Mouse (Mus musculus): ENCODE results near the gene Utp6. TPM values are rescaled to one million over a fixed set of nuclear protein-coding genes. Genes with fewer than 3 reads are reported as not detected.

The Utp6 gene
- polyA plus RNA-seq, 1 experiment = 0.96 TPM

GRCm38 (mm10) chr11:79901146-79901545 lies 61.0 kb downstream of the Utp6 start:
- Histone ChIP-seq H3K4me3 (ENCODE audit: low read depth, low read length) (no peak overlapping the region), H3K27me3 (ENCODE audit: control insufficient read depth, insufficient read depth, low read length) (no peaks in the 10 kb centered on the region), H3K27ac (ENCODE audit: insufficient read depth, low read depth, low read length) (no peak overlapping the region), H3K4me1 (ENCODE audit: control insufficient read depth, insufficient read depth, insufficient read length, low read length) (no peaks in the 10 kb centered on the region), H3K36me3 (ENCODE audit: control insufficient read depth, insufficient read depth, low read length) (no peaks in the 10 kb centered on the region)
- TF ChIP-seq CTCF (IDR thresholded peaks at IDR 0.05; ENCODE audit: extremely low read depth, insufficient read length, insufficient replicate concordance, low read depth, low read length) = no peak
- TF ChIP-seq POLR2A (IDR thresholded peaks at IDR 0.05; ENCODE audit: low read depth, low read length) = no peak
- 84% methylated on average over 6 of the region's 6 CpGs for WGBS

GRCm38 (mm10) chr11:79892259-79892658 lies 69.9 kb downstream of the Utp6 start:
- Histone ChIP-seq H3K36me3 (ENCODE audit: control insufficient read depth, insufficient read depth, low read length) (no peaks in the 10 kb centered on the region), H3K4me1 (ENCODE audit: control insufficient read depth, insufficient read depth, insufficient read length, low read length) (no peaks in the 10 kb centered on the region), H3K4me3 (ENCODE audit: low read depth, low read length) (no peak overlapping the region), H3K27me3 (ENCODE audit: control insufficient read depth, insufficient read depth, low read length) (no peaks in the 10 kb centered on the region), H3K27ac (ENCODE audit: insufficient read depth, low read depth, low read length) (no peak overlapping the region)
- WGBS = 90% methylated on average over 6 of the region's 6 CpGs
- TF ChIP-seq CTCF (IDR thresholded peaks at IDR 0.05; ENCODE audit: extremely low read depth, insufficient read length, insufficient replicate concordance, low read depth, low read length) (no peak), POLR2A (IDR thresholded peaks at IDR 0.05; ENCODE audit: low read depth, low read length) (no peak)

GRCm38 (mm10) chr11:79890822-79891221 lies 71.4 kb downstream of the Utp6 start:
- Histone ChIP-seq H3K27me3 (ENCODE audit: control insufficient read depth, insufficient read depth, low read length) (no peaks in the 10 kb centered on the region), H3K4me1 (ENCODE audit: control insufficient read depth, insufficient read depth, insufficient read length, low read length) (no peaks in the 10 kb centered on the region; the same call in 1 of the 2 replicates), H3K4me3 (ENCODE audit: low read depth, low read length) (no peak overlapping the region), H3K27ac (ENCODE audit: insufficient read depth, low read depth, low read length) (no peak overlapping the region), H3K36me3 (ENCODE audit: control insufficient read depth, insufficient read depth, low read length) (no peaks in the 10 kb centered on the region)
- WGBS = 65% methylated on average over 2 of the region's 2 CpGs
- TF ChIP-seq POLR2A (IDR thresholded peaks at IDR 0.05; ENCODE audit: low read depth, low read length) (no peak), CTCF (IDR thresholded peaks at IDR 0.05; ENCODE audit: extremely low read depth, insufficient read length, insufficient replicate concordance, low read depth, low read length) (no peak)

- TF ChIP-seq CTCF (IDR thresholded peaks at IDR 0.05; ENCODE audit: extremely low read depth, insufficient read length, insufficient replicate concordance, low read depth, low read length) (no peak), POLR2A (IDR thresholded peaks at IDR 0.05; ENCODE audit: low read depth, low read length) (no peak)
- Histone ChIP-seq H3K27ac (ENCODE audit: insufficient read depth, low read depth, low read length) (no peak overlapping the region), H3K4me3 (ENCODE audit: low read depth, low read length) (no peak overlapping the region), H3K4me1 (ENCODE audit: control insufficient read depth, insufficient read depth, insufficient read length, low read length) (no peaks in the 10 kb centered on the region; the same call in 1 of the 2 replicates), H3K27me3 (ENCODE audit: control insufficient read depth, insufficient read depth, low read length) (no peaks in the 10 kb centered on the region), H3K36me3 (ENCODE audit: control insufficient read depth, insufficient read depth, low read length) (no peaks in the 10 kb centered on the region)
- WGBS = 100% methylated on average over 1 of the region's 1 CpGs
Measured at GRCm38 (mm10) chr11:79886961-79887360, 75.2 kb downstream of the Utp6 start.

- Histone ChIP-seq H3K27me3 (ENCODE audit: control insufficient read depth, insufficient read depth, low read length) (no peaks in the 10 kb centered on the region), H3K4me1 (ENCODE audit: control insufficient read depth, insufficient read depth, insufficient read length, low read length) (no peaks in the 10 kb centered on the region; the same call in 1 of the 2 replicates), H3K36me3 (ENCODE audit: control insufficient read depth, insufficient read depth, low read length) (no peaks in the 10 kb centered on the region), H3K27ac (ENCODE audit: insufficient read depth, low read depth, low read length) (peak overlapping the region; percentile 8), H3K4me3 (ENCODE audit: low read depth, low read length) (no peak overlapping the region)
- 29% methylated on average over 1 of the region's 1 CpGs for WGBS
- TF ChIP-seq CTCF (IDR thresholded peaks at IDR 0.05; ENCODE audit: extremely low read depth, insufficient read length, insufficient replicate concordance, low read depth, low read length) (no peak), POLR2A (IDR thresholded peaks at IDR 0.05; ENCODE audit: low read depth, low read length) (no peak)
Measured at GRCm38 (mm10) chr11:79886395-79886794, 75.8 kb downstream of the Utp6 start.

GRCm38 (mm10) chr11:79885713-79886393 lies 76.3 kb downstream of the Utp6 start:
- 18% methylated on average over 13 of the region's 13 CpGs for WGBS
- no peaks in the 10 kb centered on the region for H3K36me3 ChIP-seq (ENCODE audit: control insufficient read depth, insufficient read depth, low read length)
- no peak overlapping the region for H3K4me3 ChIP-seq (ENCODE audit: low read depth, low read length)
- peak overlapping the region; percentile 8 for H3K27ac ChIP-seq (ENCODE audit: insufficient read depth, low read depth, low read length)
- TF ChIP-seq POLR2A (IDR thresholded peaks at IDR 0.05; ENCODE audit: low read depth, low read length) (no peak), CTCF (IDR thresholded peaks at IDR 0.05; ENCODE audit: extremely low read depth, insufficient read length, insufficient replicate concordance, low read depth, low read length) (no peak)
- H3K4me1 ChIP-seq (ENCODE audit: control insufficient read depth, insufficient read depth, insufficient read length, low read length) = no peaks in the 10 kb centered on the region; the same call in 1 of the 2 replicates
- H3K27me3 ChIP-seq (ENCODE audit: control insufficient read depth, insufficient read depth, low read length) = no peaks in the 10 kb centered on the region

- H3K36me3 ChIP-seq (ENCODE audit: control insufficient read depth, insufficient read depth, low read length) = no peaks in the 10 kb centered on the region
- TF ChIP-seq POLR2A (IDR thresholded peaks at IDR 0.05; ENCODE audit: low read depth, low read length) = no peak
- no peak for TF ChIP-seq CTCF (IDR thresholded peaks at IDR 0.05; ENCODE audit: extremely low read depth, insufficient read length, insufficient replicate concordance, low read depth, low read length)
- no peaks in the 10 kb centered on the region; the same call in 1 of the 2 replicates for H3K4me1 ChIP-seq (ENCODE audit: control insufficient read depth, insufficient read depth, insufficient read length, low read length)
- WGBS = 82% methylated on average over 6 of the region's 6 CpGs
- no peak overlapping the region for H3K4me3 ChIP-seq (ENCODE audit: low read depth, low read length)
- no peaks in the 10 kb centered on the region for H3K27me3 ChIP-seq (ENCODE audit: control insufficient read depth, insufficient read depth, low read length)
- H3K27ac ChIP-seq (ENCODE audit: insufficient read depth, low read depth, low read length) = no peak overlapping the region
Measured at GRCm38 (mm10) chr11:79884784-79885183, 77.4 kb downstream of the Utp6 start.

Other genes with a start within 250 kb of the Utp6 start
- gene Suz12, start 30.7 kb upstream of the Utp6 start, polyA plus RNA-seq (2012; rRNA removed) = 0.93 and 2.0 TPM in 2 replicates
- gene Crlf3, start 118.6 kb upstream of the Utp6 start, polyA plus RNA-seq (2012; rRNA removed) = 3.7 and 9.4 TPM in 2 replicates
- gene Atad5, start 127.0 kb upstream of the Utp6 start, polyA plus RNA-seq (2012; rRNA removed) = 0.10 and 0.18 TPM in 2 replicates
- 0.60 and 1.1 TPM in 2 replicates for gene Tefm, start 179.8 kb upstream of the Utp6 start, polyA plus RNA-seq (2012; rRNA removed)
- 17.3 and 23.2 TPM in 2 replicates for gene Adap2, start 191.7 kb upstream of the Utp6 start, polyA plus RNA-seq (2012; rRNA removed)
- 4.3 and 5.9 TPM in 2 replicates for gene Rnf135, start 221.5 kb upstream of the Utp6 start, polyA plus RNA-seq (2012; rRNA removed)
- 1.8 and 3.0 TPM in 2 replicates for gene Rhot1, start 246.6 kb upstream of the Utp6 start, polyA plus RNA-seq (2012; rRNA removed)